Mouse (Mus musculus) E14TG2a.4 (cell line): ENCODE data around the gene Baz1b.

Experiments
- CTCF ChIP-seq: conservative IDR thresholded peaks from 2 replicates; pipeline ENCODE4 v1.5.1; 2014; ENCODE audit warnings: low read length
- NANOG ChIP-seq: IDR thresholded peaks from 2 replicates; pipeline ENCODE4 v1.6.1; 2014; ENCODE audit warnings: borderline replicate concordance, low read length, mixed read lengths
- POU5F1 ChIP-seq: IDR thresholded peaks from 2 replicates; pipeline ENCODE4 v1.6.1; 2014; ENCODE audit warnings: low read length, borderline replicate concordance

- TF ChIP-seq CTCF (no peak), POU5F1 (no peak), NANOG (no peak)
Measured at GRCm38 (mm10) chr5:135179616-135180015, 7.4 kb upstream of the Baz1b start.
